Mouse (Mus musculus) heart, adult 2 months (tissue): ENCODE measurements at regions not wholly inside any gene's neighbourhood (a gene's known extent, or its start where the extent isn't known, plus 50 kb on each side); places are given as distances from the start of the nearest gene placed in this dataset.

Source experiments
- CTCF ChIP-seq: fragments of 200-600 bp; IDR thresholded peaks from 2 replicates; pipeline ENCODE4 v1.8.1; 2022; ENCODE audit warnings: antibody characterized with exemption, mild to moderate bottlenecking, moderate library complexity
- POLR2A ChIP-seq: fragments of 200-500 bp; IDR thresholded peaks from 2 replicates; pipeline ENCODE4 v1.6.1; 2011; ENCODE audit warnings: mild to moderate bottlenecking, low read depth, low read length, control low read depth; ENCODE audit not compliant: insufficient read depth

DNA sequence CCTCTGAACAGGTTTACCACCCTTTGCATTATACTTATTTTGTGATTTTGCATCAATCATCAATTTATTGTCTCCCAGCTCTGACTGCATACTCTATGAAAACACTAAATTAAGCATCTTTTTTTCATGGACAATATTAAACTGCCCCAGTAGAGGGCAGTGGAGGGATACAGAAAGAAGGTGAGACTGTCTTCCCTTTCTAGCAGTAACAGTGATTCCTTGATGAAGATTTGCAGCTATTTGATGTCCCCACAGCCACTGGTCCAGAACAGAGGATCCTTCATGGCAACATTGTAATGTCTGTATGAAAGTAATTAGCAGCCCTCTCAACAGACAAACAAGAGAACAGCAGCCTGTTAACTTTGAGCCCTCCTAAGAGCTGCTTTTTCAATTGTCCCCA lies 66.5 kb downstream of the Bmp15 start:
- TF ChIP-seq POLR2A (no peak), CTCF (peak; percentile 68)
